In genomic region chr13:63708567-63708966, GRCm38 (mm10) we compare ENCODE assay signal across 19 mouse cellular contexts.
DNase-seq lines count a peak whose midpoint lies in the region; ATAC-seq and TF ChIP-seq lines count a peak whose summit lies in the region.
"Had no signal": no experiment of that assay in that cellular context is flagged by ENCODE, and none has a peak within 500 bp of the region (broad histone marks: within the 10 kb centered on the region; RNA-seq: fewer than 3 reads in every experiment).

No protein-coding gene starts in this region.

- peak; percentile 63; the same call in 1 of the 2 replicates for TF ChIP-seq EP300 in liver, postnatal 0 days (IDR thresholded peaks at IDR 0.05; ENCODE audit: low read depth)

- WGBS in liver, embryonic 13.5 days (ENCODE audit: insufficient replicate concordance), result 23% methylated on average over 2 of the region's 2 CpGs
- WGBS in liver, postnatal 0 days (ENCODE audit: insufficient replicate concordance), result 54% methylated on average over 2 of the region's 2 CpGs

- peak; percentile 18 for DNase-seq in c-Kit-positive CD71-positive TER-119-positive erythroid progenitor cells, embryonic 14.5 days (ENCODE audit: low spot score)
- DNase-seq in liver, embryonic 13.5 days, result peak; percentile 3
- DNase-seq in liver, postnatal 0 days, result no peak
- DNase-seq in heart, postnatal 10 days, result no peak
- DNase-seq in heart, postnatal 4 days, result no peak
- no peak for DNase-seq in urinary bladder, adult 2 months (ENCODE audit: low spot score)
- DNase-seq in urinary bladder, postnatal 14 days (ENCODE audit: low spot score), result no peak
- DNase-seq: adrenal gland, adult 8-10 months; cerebellum, adult 18-20 months; cerebellum, adult 9-11 months; cerebellum, postnatal 36 days; forebrain, postnatal 0 days; gastrocnemius, postnatal 14 days; heart, postnatal 36 days had no signal

- no peaks in the 10 kb centered on the region for H3K36me3 ChIP-seq in liver, embryonic 13.5 days
- no peaks in the 10 kb centered on the region for H3K36me3 ChIP-seq in liver, postnatal 0 days (replicated peaks; ENCODE audit: insufficient read depth, low read length)
- H3K36me3 ChIP-seq: embryonic facial prominence, embryonic 13.5 days; heart, embryonic 12.5 days; hindbrain, embryonic 12.5 days had no signal

- H3K27ac ChIP-seq in liver, embryonic 13.5 days, result no peak overlapping the region
- H3K27ac ChIP-seq in liver, postnatal 0 days (ENCODE audit: low read depth), result no peak overlapping the region
- H3K27ac ChIP-seq: embryonic facial prominence, embryonic 13.5 days; forebrain, embryonic 13.5 days; hindbrain, embryonic 12.5 days had no signal

- H3K9me3 ChIP-seq in liver, embryonic 13.5 days (replicated peaks), result no peaks in the 10 kb centered on the region
- H3K9me3 ChIP-seq in liver, postnatal 0 days (ENCODE audit: low read length), result no peaks in the 10 kb centered on the region

- no peak overlapping the region for H3K9ac ChIP-seq in liver, embryonic 13.5 days
- H3K9ac ChIP-seq in liver, postnatal 0 days (replicated peaks), result no peak overlapping the region
- H3K9ac ChIP-seq: embryonic facial prominence, embryonic 13.5 days; forebrain, embryonic 13.5 days; forebrain, postnatal 0 days; heart, embryonic 12.5 days; hindbrain, embryonic 12.5 days had no signal

- no peak overlapping the region for H3K4me2 ChIP-seq in liver, embryonic 13.5 days
- no peak overlapping the region for H3K4me2 ChIP-seq in liver, postnatal 0 days (ENCODE audit: low read depth, low read length)
- H3K4me2 ChIP-seq: embryonic facial prominence, embryonic 13.5 days; forebrain, embryonic 13.5 days; heart, embryonic 12.5 days; hindbrain, embryonic 12.5 days had no signal

- peaks cover 16% of the 10 kb centered on the region for H3K4me1 ChIP-seq in liver, embryonic 13.5 days (replicated peaks)
- no peaks in the 10 kb centered on the region for H3K4me1 ChIP-seq in liver, postnatal 0 days (ENCODE audit: insufficient read depth)
- H3K4me1 ChIP-seq: forebrain, embryonic 13.5 days; heart, embryonic 12.5 days; hindbrain, embryonic 12.5 days had no signal

- no peak for TF ChIP-seq CTCF in liver, postnatal 0 days (IDR thresholded peaks at IDR 0.05; ENCODE audit: low read depth)

- no peaks in the 10 kb centered on the region for H3K27me3 ChIP-seq in liver, embryonic 13.5 days
- no peaks in the 10 kb centered on the region for H3K27me3 ChIP-seq in liver, postnatal 0 days (ENCODE audit: insufficient read depth, low read length)
- H3K27me3 ChIP-seq: embryonic facial prominence, embryonic 13.5 days; heart, embryonic 12.5 days; hindbrain, embryonic 12.5 days had no signal

- intact Hi-C loops in heart, postnatal 10 days (cut with DNase I), result no loop called here

- H3K4me3 ChIP-seq in liver, embryonic 13.5 days (replicated peaks), result no peak overlapping the region
- no peak overlapping the region for H3K4me3 ChIP-seq in liver, postnatal 0 days (ENCODE audit: low read depth, low read length)
- H3K4me3 ChIP-seq: embryonic facial prominence, embryonic 13.5 days; forebrain, embryonic 13.5 days; heart, embryonic 12.5 days; hindbrain, embryonic 12.5 days had no signal

- ATAC-seq in liver, embryonic 13.5 days (ENCODE audit: low read depth), result peak; percentile 88
- ATAC-seq in liver, postnatal 0 days, result peak; percentile 35; the same call in 1 of the 2 replicates
- ATAC-seq: forebrain, embryonic 13.5 days; forebrain, postnatal 0 days; hindbrain, embryonic 16.5 days had no signal

Comparison
In these comparisons a context has a peak if more than half of its experiments do, and no peak if none do; other contexts are left out.
1. DNase-seq: peak in c-Kit-positive CD71-positive TER-119-positive erythroid progenitor cells, embryonic 14.5 days (single experiment) and liver, embryonic 13.5 days (single experiment); none in liver, postnatal 0 days (single experiment), heart, postnatal 10 days (0 of 2), heart, postnatal 4 days (single experiment), urinary bladder, adult 2 months (single experiment) and urinary bladder, postnatal 14 days (single experiment).